Mouse (Mus musculus): ENCODE measurements around the gene Gm4763. TPM values are rescaled to one million over a fixed set of nuclear protein-coding genes. Genes with fewer than 3 reads are reported as not detected.
"Not testable (repeated sequence)": the region's sequence is repeated elsewhere in the genome, so short reads cannot be mapped to it uniquely, and the experiment has no call there.

Gm4763 gene
- not detected in 2 replicates for polyA plus RNA-seq (2012; rRNA removed)

DNA sequence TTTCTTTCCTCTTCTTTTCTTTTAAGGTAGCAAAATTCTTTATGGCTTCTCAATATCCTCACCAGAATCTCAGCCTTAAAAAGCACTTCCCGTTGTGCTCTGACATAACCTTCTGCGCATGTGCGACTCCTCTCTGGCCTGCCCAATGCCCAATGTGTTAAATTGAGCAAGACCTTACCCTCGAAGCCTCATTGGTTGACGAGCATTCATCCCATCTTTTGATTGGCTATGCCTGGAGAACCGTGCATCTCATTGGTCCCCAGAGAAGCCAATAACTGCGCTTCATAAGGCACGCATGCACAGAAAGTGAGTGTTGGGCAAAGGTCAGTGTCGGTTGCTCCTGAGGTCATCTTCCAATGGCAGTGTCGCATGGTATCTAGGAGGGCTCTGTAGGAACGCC, at the start of gene Gm4763:
Gene Gm4763, minus strand, starts transcription at position 101 of the 400 bp plus-strand sequence.
- H3K4me1 ChIP-seq (ENCODE audit: control insufficient read depth, insufficient read depth, low read length); H3K4me3 ChIP-seq (replicated peaks; ENCODE audit: extremely low read depth, low read depth, low read length); DNase-seq: not testable (repeated sequence)
- WGBS: 88% methylated on average over 11 of the region's 11 CpGs

- 77% methylated on average over 2 of the region's 2 CpGs for WGBS
- TF ChIP-seq CTCF (IDR thresholded peaks at IDR 0.05; ENCODE audit: insufficient read depth, low read length) (no peak), POLR2A (IDR thresholded peaks at IDR 0.05; ENCODE audit: borderline replicate concordance, extremely low read depth, low read depth, low read length) (no peak)
- no peak for DNase-seq
- no peaks in the 10 kb centered on the region for H3K4me1 ChIP-seq (ENCODE audit: control insufficient read depth, insufficient read depth, low read length)
- no peak overlapping the region for H3K4me3 ChIP-seq (replicated peaks; ENCODE audit: extremely low read depth, low read depth, low read length)
These were observed 49.4 kb upstream of the Gm4763 start for GRCm38 (mm10) chr7:24776145-24776544.

DNA sequence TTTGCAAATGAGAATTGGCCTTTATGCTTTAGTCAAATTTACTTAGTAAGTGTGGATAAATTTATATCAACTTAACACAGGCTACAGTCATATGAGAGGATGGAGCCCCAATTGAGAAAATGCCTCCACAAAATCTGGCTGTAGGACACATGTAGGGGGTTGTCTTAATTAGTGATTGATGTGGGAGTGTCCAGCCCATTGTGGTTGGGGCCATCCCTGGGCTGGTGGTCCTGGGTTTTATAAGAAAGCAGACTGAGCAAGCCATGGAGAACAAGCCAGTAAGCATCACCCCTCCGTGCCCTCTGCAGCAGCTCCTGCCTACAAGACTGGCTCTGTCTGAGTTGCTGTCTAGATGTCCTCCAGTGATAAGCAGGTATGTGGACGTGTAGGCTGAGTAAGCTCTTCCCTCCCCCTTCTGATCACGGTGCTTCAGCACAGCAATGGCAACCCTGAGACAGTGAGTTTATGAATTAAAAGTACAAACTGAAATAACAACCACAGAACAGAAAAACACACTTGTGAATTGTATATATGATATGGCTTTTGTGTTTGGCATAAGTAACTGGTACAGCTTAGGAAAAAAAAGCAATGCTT, 47.3 kb upstream of the Gm4763 start:
- no peak overlapping the region for H3K4me3 ChIP-seq (replicated peaks; ENCODE audit: extremely low read depth, low read depth, low read length)
- TF ChIP-seq CTCF (IDR thresholded peaks at IDR 0.05; ENCODE audit: insufficient read depth, low read length): no peak
- TF ChIP-seq POLR2A (IDR thresholded peaks at IDR 0.05; ENCODE audit: borderline replicate concordance, extremely low read depth, low read depth, low read length): no peak
- 32% methylated on average over 3 of the region's 3 CpGs for WGBS
- DNase-seq: no peak
- H3K4me1 ChIP-seq (ENCODE audit: control insufficient read depth, insufficient read depth, low read length): no peaks in the 10 kb centered on the region

GRCm38 (mm10) chr7:24771361-24771760, 44.7 kb upstream of the Gm4763 start:
- H3K4me1 ChIP-seq (ENCODE audit: control insufficient read depth, insufficient read depth, low read length): no peaks in the 10 kb centered on the region
- no peak for TF ChIP-seq POLR2A (IDR thresholded peaks at IDR 0.05; ENCODE audit: borderline replicate concordance, extremely low read depth, low read depth, low read length)
- TF ChIP-seq CTCF (IDR thresholded peaks at IDR 0.05; ENCODE audit: insufficient read depth, low read length): no peak
- no peak overlapping the region for H3K4me3 ChIP-seq (replicated peaks; ENCODE audit: extremely low read depth, low read depth, low read length)
- DNase-seq: no peak

GRCm38 (mm10) chr7:24762574-24762973, 35.9 kb upstream of the Gm4763 start:
- 77% methylated on average over 8 of the region's 8 CpGs for WGBS
- DNase-seq: no peak
- Histone ChIP-seq H3K4me1 (ENCODE audit: control insufficient read depth, insufficient read depth, low read length) (no peaks in the 10 kb centered on the region), H3K4me3 (replicated peaks; ENCODE audit: extremely low read depth, low read depth, low read length) (no peak overlapping the region)
- no peak for TF ChIP-seq CTCF (IDR thresholded peaks at IDR 0.05; ENCODE audit: insufficient read depth, low read length)
- TF ChIP-seq POLR2A (IDR thresholded peaks at IDR 0.05; ENCODE audit: borderline replicate concordance, extremely low read depth, low read depth, low read length): no peak

DNA sequence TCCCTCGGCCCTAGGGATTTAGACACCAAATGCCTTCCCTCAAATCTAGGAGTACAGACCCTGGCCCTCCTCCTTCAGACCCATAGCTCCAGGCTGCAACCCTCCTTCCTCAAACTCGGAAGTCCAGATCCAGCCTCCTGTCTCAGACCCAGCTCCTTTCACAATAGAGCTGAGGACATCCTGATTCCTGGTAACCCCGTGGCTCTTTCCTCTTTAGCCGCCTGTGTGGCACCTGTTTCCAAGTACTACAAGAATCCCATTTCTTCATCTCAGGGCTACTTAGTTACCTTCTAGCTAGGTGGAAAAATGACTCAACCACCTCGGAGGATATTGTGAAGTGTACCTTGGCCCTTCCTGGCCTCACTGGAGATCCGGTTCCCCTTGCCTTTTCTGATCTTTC, 34.5 kb upstream of the Gm4763 start:
- TF ChIP-seq CTCF (IDR thresholded peaks at IDR 0.05; ENCODE audit: insufficient read depth, low read length) (no peak), POLR2A (IDR thresholded peaks at IDR 0.05; ENCODE audit: borderline replicate concordance, extremely low read depth, low read depth, low read length) (no peak)
- no peaks in the 10 kb centered on the region for H3K4me1 ChIP-seq (ENCODE audit: control insufficient read depth, insufficient read depth, low read length)
- 50% methylated on average over 6 of the region's 6 CpGs for WGBS
- no peak for DNase-seq
- H3K4me3 ChIP-seq (replicated peaks; ENCODE audit: extremely low read depth, low read depth, low read length): no peak overlapping the region

DNA sequence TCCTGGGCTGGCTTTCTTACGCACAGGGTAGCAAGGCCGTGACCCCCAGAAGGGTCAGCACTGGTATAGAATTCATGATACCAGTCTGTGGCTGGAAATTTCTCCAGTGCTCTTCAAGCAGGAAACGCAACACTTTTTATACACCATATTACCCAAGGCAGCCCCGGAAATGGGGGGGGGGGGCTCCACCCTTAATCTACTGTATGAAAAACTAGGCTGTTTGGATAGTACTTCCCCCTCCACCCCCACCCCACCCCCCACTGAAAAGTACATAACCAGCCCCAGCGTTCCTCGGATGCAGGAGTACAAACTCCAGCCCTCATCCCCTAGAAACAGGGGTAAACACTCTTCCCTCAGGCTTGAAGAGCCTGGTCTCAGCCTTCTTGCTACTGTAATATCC, 33.5 kb upstream of the Gm4763 start, which contains the start of gene Cd177:
Gene Cd177, minus strand, starts transcription at position 101 of the 400 bp plus-strand sequence.
- 44% methylated on average over 6 of the region's 6 CpGs for WGBS

GRCm38 (mm10) chr7:24758520-24758919, 31.8 kb upstream of the Gm4763 start:
- no peak for DNase-seq
- 77% methylated on average over 1 of the region's 1 CpGs for WGBS
- H3K4me3 ChIP-seq (replicated peaks; ENCODE audit: extremely low read depth, low read depth, low read length): no peak overlapping the region
- no peak for TF ChIP-seq POLR2A (IDR thresholded peaks at IDR 0.05; ENCODE audit: borderline replicate concordance, extremely low read depth, low read depth, low read length)
- TF ChIP-seq CTCF (IDR thresholded peaks at IDR 0.05; ENCODE audit: insufficient read depth, low read length): no peak
- H3K4me1 ChIP-seq (ENCODE audit: control insufficient read depth, insufficient read depth, low read length): no peaks in the 10 kb centered on the region

More for the DNA sequence above, 33.5 kb upstream of the Gm4763 start, which contains the start of gene Cd177:
- TF ChIP-seq POLR2A (IDR thresholded peaks at IDR 0.05; ENCODE audit: borderline replicate concordance, extremely low read depth, low read depth, low read length) (no peak), CTCF (IDR thresholded peaks at IDR 0.05; ENCODE audit: insufficient read depth, low read length) (no peak)
- DNase-seq: no peak
- Histone ChIP-seq H3K4me1 (ENCODE audit: control insufficient read depth, insufficient read depth, low read length) (no peaks in the 10 kb centered on the region), H3K4me3 (replicated peaks; ENCODE audit: extremely low read depth, low read depth, low read length) (no peak within 1 kb of the TSS)

GRCm38 (mm10) chr7:24753476-24753875, 26.8 kb upstream of the Gm4763 start:
- TF ChIP-seq POLR2A (IDR thresholded peaks at IDR 0.05; ENCODE audit: borderline replicate concordance, extremely low read depth, low read depth, low read length): no peak
- no peak for DNase-seq
- Histone ChIP-seq H3K4me3 (replicated peaks; ENCODE audit: extremely low read depth, low read depth, low read length) (no peak overlapping the region), H3K4me1 (ENCODE audit: control insufficient read depth, insufficient read depth, low read length) (no peaks in the 10 kb centered on the region)
- 51% methylated on average over 5 of the region's 5 CpGs for WGBS

DNA sequence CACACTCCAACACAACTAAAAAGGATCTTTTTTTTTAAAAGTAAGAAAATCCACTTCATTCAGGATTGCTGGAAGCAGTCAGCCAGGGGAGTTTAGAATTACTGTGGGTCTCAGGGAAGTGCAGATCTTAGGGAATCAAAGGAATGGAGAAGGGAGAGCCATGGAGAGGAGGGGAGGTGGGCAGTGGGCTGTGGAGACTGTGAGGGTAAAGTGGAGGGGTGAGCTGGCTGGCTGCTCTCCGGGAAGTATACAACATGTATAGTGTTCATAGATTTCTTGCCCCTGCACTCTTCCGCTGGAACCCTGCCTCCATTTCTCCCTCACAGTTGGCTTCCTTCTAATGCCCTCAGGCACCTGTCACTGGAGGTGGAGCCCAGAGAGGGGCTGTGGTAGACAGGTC, 24.9 kb upstream of the Gm4763 start:
- no peak for DNase-seq
- 83% methylated on average over 2 of the region's 2 CpGs for WGBS
- Histone ChIP-seq H3K4me3 (replicated peaks; ENCODE audit: extremely low read depth, low read depth, low read length) (no peak overlapping the region), H3K4me1 (ENCODE audit: control insufficient read depth, insufficient read depth, low read length) (no peaks in the 10 kb centered on the region)
- TF ChIP-seq CTCF (IDR thresholded peaks at IDR 0.05; ENCODE audit: insufficient read depth, low read length) (no peak), POLR2A (IDR thresholded peaks at IDR 0.05; ENCODE audit: borderline replicate concordance, extremely low read depth, low read depth, low read length) (no peak)
